30 mouse cellular contexts compared by ENCODE assay signal in the genomic region with DNA sequence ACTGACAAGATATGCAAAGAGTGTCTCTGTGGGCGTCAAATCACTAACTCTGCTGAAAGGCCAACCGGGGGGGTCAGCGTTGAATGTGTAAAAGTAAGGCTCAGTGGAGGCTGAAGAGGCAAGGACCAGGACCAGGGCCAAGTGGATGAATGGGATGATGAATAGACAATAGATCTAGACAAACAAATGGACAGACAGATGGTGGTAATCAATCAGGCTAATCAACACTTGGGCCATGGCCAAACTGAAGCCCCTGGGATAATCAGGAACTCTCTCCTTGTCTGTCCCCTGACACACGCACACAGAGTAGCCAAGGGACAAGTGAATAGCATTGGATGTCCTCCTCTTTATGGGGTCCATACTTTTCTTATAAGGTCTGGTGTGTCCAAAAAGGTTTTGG.
DNase-seq lines count a peak whose midpoint lies in the region; ATAC-seq and TF ChIP-seq lines count a peak whose summit lies in the region.
"Had no signal": no experiment of that assay in that cellular context is flagged by ENCODE, and none has a peak within 500 bp of the region (broad histone marks: within the 10 kb centered on the region; RNA-seq: fewer than 3 reads in every experiment).

No protein-coding gene starts in this region.

- H3K4me3 ChIP-seq in hindbrain, embryonic 16.5 days (ENCODE audit: low read length), result no peak overlapping the region
- no peak overlapping the region for H3K4me3 ChIP-seq in hindbrain, embryonic 14.5 days (replicated peaks; ENCODE audit: low read length)
- H3K4me3 ChIP-seq in forebrain, embryonic 11.5 days (ENCODE audit: low read depth, low read length), result no peak overlapping the region
- H3K4me3 ChIP-seq: embryonic facial prominence, embryonic 12.5 days; forebrain, embryonic 15.5 days; heart, adult 2 months; heart, embryonic 12.5 days; left cerebral cortex, adult 2 months; limb, embryonic 15.5 days; liver, embryonic 13.5 days; midbrain, embryonic 13.5 days had no signal

- no peak overlapping the region for H3K4me2 ChIP-seq in hindbrain, embryonic 16.5 days (ENCODE audit: low read length)
- no peak overlapping the region for H3K4me2 ChIP-seq in hindbrain, embryonic 14.5 days (replicated peaks)
- H3K4me2 ChIP-seq in forebrain, embryonic 11.5 days (ENCODE audit: low read depth, low read length, severe bottlenecking), result no peak overlapping the region
- H3K4me2 ChIP-seq: embryonic facial prominence, embryonic 12.5 days; forebrain, embryonic 15.5 days; heart, embryonic 12.5 days; limb, embryonic 15.5 days; liver, embryonic 13.5 days; midbrain, embryonic 13.5 days had no signal

- no peaks in the 10 kb centered on the region for H3K27me3 ChIP-seq in hindbrain, embryonic 16.5 days (replicated peaks; ENCODE audit: control insufficient read depth, insufficient read depth, low read length)
- no peaks in the 10 kb centered on the region for H3K27me3 ChIP-seq in hindbrain, embryonic 14.5 days (ENCODE audit: control insufficient read depth, insufficient read depth, low read length)
- H3K27me3 ChIP-seq in forebrain, embryonic 11.5 days (ENCODE audit: control insufficient read depth, insufficient read depth, low read length), result no peaks in the 10 kb centered on the region
- H3K27me3 ChIP-seq: embryonic facial prominence, embryonic 12.5 days; forebrain, embryonic 15.5 days; heart, embryonic 12.5 days; limb, embryonic 15.5 days; liver, embryonic 13.5 days; midbrain, embryonic 13.5 days; Patski had no signal

- WGBS in hindbrain, embryonic 16.5 days, result 35% methylated on average over 4 of the region's 4 CpGs
- WGBS in hindbrain, embryonic 14.5 days, result 34% methylated on average over 4 of the region's 4 CpGs
- WGBS in forebrain, embryonic 11.5 days, result 91% methylated on average over 4 of the region's 4 CpGs

- no peaks in the 10 kb centered on the region for H3K9me3 ChIP-seq in hindbrain, embryonic 16.5 days (ENCODE audit: control insufficient read depth, low read length)
- no peaks in the 10 kb centered on the region for H3K9me3 ChIP-seq in hindbrain, embryonic 14.5 days (ENCODE audit: control insufficient read depth, low read length)
- no peaks in the 10 kb centered on the region for H3K9me3 ChIP-seq in forebrain, embryonic 11.5 days (ENCODE audit: control insufficient read depth, low read length)
- H3K9me3 ChIP-seq: embryonic facial prominence, embryonic 12.5 days; forebrain, embryonic 15.5 days; G1E; heart, embryonic 12.5 days; limb, embryonic 15.5 days; liver, embryonic 13.5 days; midbrain, embryonic 13.5 days had no signal

- no peak for TF ChIP-seq POLR2A in brain, embryonic 14.5 days (IDR thresholded peaks at IDR 0.05; ENCODE audit: borderline replicate concordance, extremely low read depth, insufficient read depth, insufficient read length, poor library complexity, severe bottlenecking)

- no peak overlapping the region for H3K9ac ChIP-seq in hindbrain, embryonic 16.5 days (ENCODE audit: low read depth, low read length)
- no peak overlapping the region for H3K9ac ChIP-seq in hindbrain, embryonic 14.5 days
- H3K9ac ChIP-seq in forebrain, embryonic 11.5 days (ENCODE audit: low read length), result no peak overlapping the region
- H3K9ac ChIP-seq: embryonic facial prominence, embryonic 12.5 days; forebrain, embryonic 15.5 days; heart, embryonic 12.5 days; limb, embryonic 15.5 days; liver, embryonic 13.5 days; midbrain, embryonic 13.5 days had no signal

- ATAC-seq in hindbrain, embryonic 16.5 days, result peak; percentile 64
- ATAC-seq in hindbrain, embryonic 14.5 days (ENCODE audit: low FRiP score), result no peak
- no peak for ATAC-seq in forebrain, embryonic 11.5 days (replicated peaks; ENCODE audit: low FRiP score)
- ATAC-seq: forebrain, embryonic 15.5 days; inflammation-experienced regulatory T-cells, adult 6 months; lung, postnatal 0 days; midbrain, embryonic 13.5 days; Patski had no signal

- DNase-seq in cerebellum, postnatal 10 days, result peak; percentile 41 to 61
- no peak for DNase-seq in cerebellum, adult 8-10 months
- no peak for DNase-seq in hindbrain, embryonic 14.5 days (ENCODE audit: low spot score)
- peak; percentile 26 for DNase-seq in brain, embryonic 14.5 days (ENCODE audit: low read depth)
- peak; percentile 39 for DNase-seq in retina, embryonic 14.5 days (ENCODE audit: low spot score)
- no peak for DNase-seq in urinary bladder, postnatal 10 days (ENCODE audit: low spot score)
- DNase-seq in forebrain, embryonic 11.5 days (ENCODE audit: low spot score), result no peak
- DNase-seq: adrenal gland, postnatal 10 days; cerebellum, adult 11-12 months; cerebellum, postnatal 36 days; gastrocnemius, postnatal 25 days; heart, adult 2 months; kidney, adult 11 months; kidney, postnatal 14 days; liver, embryonic 13.5 days; lung, adult 18-20 months; right cerebral cortex, postnatal 4 days; thymus, postnatal 4 days had no signal

- H3K27ac ChIP-seq in hindbrain, embryonic 16.5 days (ENCODE audit: low read depth, low read length), result no peak overlapping the region
- H3K27ac ChIP-seq in hindbrain, embryonic 14.5 days, result no peak overlapping the region
- no peak overlapping the region for H3K27ac ChIP-seq in forebrain, embryonic 11.5 days (ENCODE audit: low read depth, low read length)
- H3K27ac ChIP-seq: embryonic facial prominence, embryonic 12.5 days; forebrain, embryonic 15.5 days; heart, adult 2 months; left cerebral cortex, adult 2 months; limb, embryonic 15.5 days; liver, embryonic 13.5 days; macrophage; midbrain, embryonic 13.5 days had no signal

- no peak for TF ChIP-seq CTCF in brain, embryonic 14.5 days (IDR thresholded peaks at IDR 0.05; ENCODE audit: borderline replicate concordance, extremely low read depth, insufficient read depth, insufficient read length)

- peaks cover 5% of the 10 kb centered on the region; the same call in 1 of the 2 replicates for H3K4me1 ChIP-seq in hindbrain, embryonic 16.5 days (ENCODE audit: control insufficient read depth, insufficient read depth, low read depth, low read length)
- H3K4me1 ChIP-seq in hindbrain, embryonic 14.5 days (replicated peaks; ENCODE audit: control insufficient read depth, insufficient read depth, low read length), result peaks cover 18% of the 10 kb centered on the region
- H3K4me1 ChIP-seq in forebrain, embryonic 11.5 days (replicated peaks; ENCODE audit: control insufficient read depth, insufficient read depth, low read length), result no peaks in the 10 kb centered on the region
- H3K4me1 ChIP-seq: embryonic facial prominence, embryonic 12.5 days; forebrain, embryonic 15.5 days; limb, embryonic 15.5 days; liver, embryonic 13.5 days; midbrain, embryonic 13.5 days had no signal

- no peaks in the 10 kb centered on the region for H3K36me3 ChIP-seq in hindbrain, embryonic 16.5 days (ENCODE audit: control insufficient read depth, insufficient read depth, low read length)
- H3K36me3 ChIP-seq in hindbrain, embryonic 14.5 days (replicated peaks; ENCODE audit: control insufficient read depth, insufficient read depth), result no peaks in the 10 kb centered on the region
- no peaks in the 10 kb centered on the region for H3K36me3 ChIP-seq in forebrain, embryonic 11.5 days (ENCODE audit: control insufficient read depth, insufficient read depth, low read length)
- H3K36me3 ChIP-seq: embryonic facial prominence, embryonic 12.5 days; forebrain, embryonic 15.5 days; G1E; heart, embryonic 12.5 days; limb, embryonic 15.5 days; liver, embryonic 13.5 days; midbrain, embryonic 13.5 days had no signal

Comparison
In these comparisons a context has a peak if more than half of its experiments do, and no peak if none do; other contexts are left out.
1. DNase-seq: peak in cerebellum, postnatal 10 days (2 of 2), brain, embryonic 14.5 days (single experiment) and retina, embryonic 14.5 days (single experiment); none in cerebellum, adult 8-10 months (single experiment), hindbrain, embryonic 14.5 days (single experiment), urinary bladder, postnatal 10 days (single experiment) and forebrain, embryonic 11.5 days (single experiment).